Mouse (Mus musculus): ENCODE measurements around the gene Nrg3.
"Not testable (repeated sequence)": the region's sequence is repeated elsewhere in the genome, so short reads cannot be mapped to it uniquely, and the experiment has no call there.

Gene Nrg3

DNA sequence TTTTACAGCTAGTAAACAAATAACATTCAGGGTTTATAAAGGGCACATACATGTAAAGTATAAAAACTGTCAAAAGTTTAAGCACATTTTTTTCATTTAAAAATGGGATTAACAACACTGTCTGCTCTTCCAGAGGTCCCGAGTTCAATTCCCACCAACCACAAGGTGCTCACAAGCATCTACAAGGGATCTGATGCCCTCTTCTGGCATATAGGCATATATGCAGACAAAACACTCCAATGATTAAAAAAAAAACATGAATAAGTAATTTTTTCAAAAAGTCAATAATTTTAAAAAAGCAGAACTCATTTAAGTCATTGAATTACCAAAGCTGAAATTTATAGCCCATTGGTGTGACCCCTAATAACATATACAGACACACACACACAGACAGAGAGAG, 878.6 kb downstream of the Nrg3 start:
- no peak for DNase-seq

DNA sequence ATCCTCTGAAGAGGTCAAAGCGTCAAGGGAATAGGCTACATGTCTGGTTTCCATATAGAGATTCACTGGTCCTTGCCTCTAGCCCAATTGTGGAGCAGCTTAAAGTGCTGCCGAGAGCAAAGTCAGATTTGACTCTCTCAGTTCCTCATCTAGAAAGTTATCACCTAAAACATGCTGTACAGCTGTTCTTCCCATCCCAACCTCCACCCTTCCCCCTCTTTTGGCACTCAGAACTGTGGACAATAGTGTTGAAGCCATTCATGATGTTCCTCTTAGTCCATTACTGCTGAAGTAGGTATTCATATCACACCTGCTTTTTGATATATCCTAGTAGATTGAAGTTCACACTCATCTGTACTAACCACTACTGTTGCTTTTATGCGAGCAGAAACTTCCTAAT, 896.1 kb downstream of the Nrg3 start:
- DNase-seq: no peak

GRCm38 (mm10) chr14:38568184-38568583, 904.7 kb downstream of the Nrg3 start:
- DNase-seq: no peak

GRCm38 (mm10) chr14:38566182-38566581, 906.7 kb downstream of the Nrg3 start:
- no peak for DNase-seq

GRCm38 (mm10) chr14:38554636-38555035, 918.3 kb downstream of the Nrg3 start:
- DNase-seq: no peak

DNA sequence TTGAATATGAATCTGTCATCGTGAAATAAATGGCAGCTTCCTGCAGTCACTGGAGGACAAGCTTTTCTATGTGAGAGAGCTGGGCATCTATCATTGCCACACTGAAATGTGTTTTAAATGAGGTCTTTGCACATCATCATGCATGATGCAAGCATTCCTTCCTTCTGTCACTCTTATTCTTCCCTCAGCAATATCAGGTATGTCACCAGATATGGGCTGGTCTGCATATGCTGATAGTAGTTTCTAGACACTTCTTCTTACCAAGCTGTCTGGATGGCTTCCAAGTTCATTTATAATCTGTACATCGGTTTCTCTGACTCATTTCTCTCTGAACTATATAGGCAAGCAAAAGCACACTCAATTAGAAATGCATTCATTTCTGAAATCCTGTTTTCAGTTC, 925.6 kb downstream of the Nrg3 start:
- DNase-seq: no peak

- no peak for DNase-seq
Observed at GRCm38 (mm10) chr14:38535181-38535580, 937.7 kb downstream of the Nrg3 start.

- no peak for DNase-seq
Observed at GRCm38 (mm10) chr14:38533495-38533894, 939.4 kb downstream of the Nrg3 start.

GRCm38 (mm10) chr14:38516232-38516631, 956.7 kb downstream of the Nrg3 start:
- DNase-seq: no peak

GRCm38 (mm10) chr14:38509016-38509415, 963.9 kb downstream of the Nrg3 start:
- no peak for DNase-seq

DNA sequence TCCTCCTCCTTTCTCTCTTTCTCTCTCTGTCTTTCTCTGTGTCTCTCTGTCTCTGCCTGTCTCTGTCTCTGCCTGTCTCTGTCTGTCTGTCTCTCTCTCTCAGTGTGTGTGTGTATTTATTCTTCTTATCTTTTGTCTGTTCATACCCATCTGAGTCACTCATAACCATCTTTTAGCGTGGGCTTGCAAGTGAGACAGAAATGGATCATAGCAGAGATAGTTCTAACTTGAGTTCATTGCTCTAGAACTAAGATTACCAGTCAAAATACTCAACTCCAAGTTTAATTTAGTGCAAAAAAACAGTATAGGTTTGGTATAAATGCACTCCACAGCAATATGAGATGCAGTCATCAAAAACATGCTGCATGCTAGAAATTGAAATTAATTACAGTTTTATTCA, 977.9 kb downstream of the Nrg3 start:
- DNase-seq: no peak

- no peak for DNase-seq
Observed at GRCm38 (mm10) chr14:38447086-38447485, 1025.8 kb downstream of the Nrg3 start.

DNA sequence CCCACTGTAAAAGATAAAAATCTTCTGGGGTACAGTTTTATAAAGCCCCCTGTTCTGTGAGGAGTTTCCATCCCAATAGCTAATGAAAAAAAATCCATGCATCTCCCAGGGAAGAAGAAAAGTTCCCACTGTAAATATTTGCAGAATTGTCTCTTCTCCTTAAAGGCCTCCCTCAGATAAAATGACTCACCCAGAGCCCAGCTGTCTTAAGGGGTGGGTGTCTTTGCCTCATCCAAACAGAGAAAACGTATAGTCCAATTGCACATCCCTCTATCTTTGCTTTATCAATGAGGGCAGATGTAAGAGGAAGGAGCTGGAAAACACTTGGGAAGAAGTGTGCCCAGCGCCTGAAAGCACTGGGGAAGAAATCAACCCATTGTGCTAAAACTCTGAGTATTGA, 1028.1 kb downstream of the Nrg3 start:
- no peak for DNase-seq

DNA sequence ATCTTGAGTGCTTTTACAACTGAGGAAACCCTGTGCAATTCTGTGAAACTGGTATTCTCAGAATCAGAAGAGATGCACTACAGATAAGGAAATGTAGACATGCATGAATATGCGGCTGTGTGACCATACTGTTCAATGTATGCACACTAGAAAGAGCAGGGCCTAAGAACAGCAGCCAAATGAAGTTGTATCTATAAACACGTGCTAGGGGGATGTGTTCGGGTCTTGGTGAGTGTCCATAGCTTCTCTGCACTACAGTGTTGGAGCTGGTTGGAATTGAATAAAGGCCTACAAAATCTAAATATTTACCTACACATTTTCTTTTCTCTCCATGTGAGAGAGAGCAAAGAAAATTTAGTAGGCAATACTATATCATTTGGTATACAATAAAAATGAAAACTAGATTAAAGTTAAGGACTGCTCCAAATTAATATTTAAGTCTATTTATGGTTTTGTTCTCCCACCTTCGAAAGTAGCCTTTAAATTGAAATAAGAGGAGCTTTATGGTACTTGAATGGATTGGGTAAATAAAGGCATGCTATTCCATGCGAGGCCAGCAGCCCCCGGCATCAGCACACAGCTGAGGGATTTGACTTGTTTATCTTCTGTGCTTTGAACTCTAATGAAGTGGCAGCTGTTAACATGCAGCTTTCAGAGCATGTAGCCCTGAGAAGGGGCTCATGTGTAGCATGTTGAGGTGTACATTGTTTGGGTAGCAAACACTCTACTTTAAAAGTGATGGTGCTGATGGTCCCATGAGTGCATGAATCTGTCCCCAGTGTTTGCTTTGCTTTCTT, 1038.9 kb downstream of the Nrg3 start:
- DNase-seq: no peak

GRCm38 (mm10) chr14:38374660-38375059, 1098.2 kb downstream of the Nrg3 start:
- DNase-seq: no peak

DNA sequence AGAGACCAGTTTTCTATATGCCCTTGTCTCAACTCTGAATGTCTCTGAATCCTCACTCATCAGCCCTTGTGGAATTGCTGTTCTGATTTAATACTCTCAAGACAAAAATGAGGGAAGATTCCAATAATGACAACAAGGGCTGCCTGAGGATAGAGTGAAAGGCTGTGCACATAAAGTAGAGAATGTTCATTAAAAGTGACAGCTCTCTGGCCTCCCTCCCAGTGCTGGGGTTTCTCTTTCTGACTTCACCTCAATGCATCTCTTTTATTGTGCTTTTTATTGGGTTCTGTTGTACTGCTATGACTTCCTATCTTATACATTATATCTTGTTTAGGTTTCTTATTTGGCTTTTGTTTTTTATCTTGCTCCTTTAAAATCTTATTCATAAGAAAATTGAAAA, 1131.9 kb downstream of the Nrg3 start:
- DNase-seq: no peak

- DNase-seq: not testable (repeated sequence)
Observed at GRCm38 (mm10) chr14:38322841-38323240, 1150.0 kb downstream of the Nrg3 start.

GRCm38 (mm10) chr14:38320619-38321340, 1152.1 kb downstream of the Nrg3 start:
- DNase-seq: no peak
